Mouse (Mus musculus): ENCODE results near the gene Wdr48. TPM values are rescaled to one million over a fixed set of nuclear protein-coding genes. Genes with fewer than 3 reads are reported as not detected.

The Wdr48 gene
- total RNA-seq, 2 experiments from 2014 or later, result 79.3 to 85.8 TPM

GRCm38 (mm10) chr9:119950434-119950833 is 55.8 kb downstream of the Wdr48 start:
- Histone ChIP-seq H3K4me3 (no peak overlapping the region), H3K27ac (no peak overlapping the region)
- TF ChIP-seq CTCF (IDR thresholded peaks at IDR 0.05), result no peak
- intact Hi-C loops (cut with DNase I), result loop anchor here (5.0 kb wide), 1 partner anchor 132 kb away; no protein-coding TSS in a partner anchor
- no peak for DNase-seq (ENCODE audit: extremely low spot score in 1 of 2, low spot score in 2 of 2)

- intact Hi-C loops (cut with DNase I), result loop anchor here (5.0 kb wide), 1 partner anchor 131 kb away; no protein-coding TSS in a partner anchor
- H3K27ac ChIP-seq, result no peak overlapping the region
- TF ChIP-seq CTCF (IDR thresholded peaks at IDR 0.05), result no peak
- H3K4me3 ChIP-seq, result no peak overlapping the region
- DNase-seq (ENCODE audit: extremely low spot score in 1 of 2, low spot score in 2 of 2), result no peak
These were observed 56.7 kb downstream of the Wdr48 start for GRCm38 (mm10) chr9:119951388-119951787.

- Histone ChIP-seq H3K4me3 (no peak overlapping the region), H3K27ac (no peak overlapping the region)
- DNase-seq (ENCODE audit: extremely low spot score in 1 of 2, low spot score in 2 of 2), result no peak
- intact Hi-C loops (cut with DNase I), result no loop called here
- no peak for TF ChIP-seq CTCF (IDR thresholded peaks at IDR 0.05)
These were observed 64.2 kb downstream of the Wdr48 start for GRCm38 (mm10) chr9:119958835-119959234.

GRCm38 (mm10) chr9:119962216-119962615 is 67.5 kb downstream of the Wdr48 start:
- no peak for DNase-seq (ENCODE audit: extremely low spot score in 1 of 2, low spot score in 2 of 2)
- H3K4me3 ChIP-seq, result no peak overlapping the region
- intact Hi-C loops (cut with DNase I), result no loop called here
- TF ChIP-seq CTCF (IDR thresholded peaks at IDR 0.05), result no peak
- H3K27ac ChIP-seq, result no peak overlapping the region

GRCm38 (mm10) chr9:119962987-119963667 is 68.4 kb downstream of the Wdr48 start:
- intact Hi-C loops (cut with DNase I), result loop anchor here (1.0 kb wide), 1 partner anchor 48 kb away; no protein-coding TSS in a partner anchor
- no peak for DNase-seq (ENCODE audit: extremely low spot score in 1 of 2, low spot score in 2 of 2)
- peak; percentile 71 for TF ChIP-seq CTCF (IDR thresholded peaks at IDR 0.05)

GRCm38 (mm10) chr9:119964206-119964605 is 69.5 kb downstream of the Wdr48 start:
- no peak for TF ChIP-seq CTCF (IDR thresholded peaks at IDR 0.05)
- intact Hi-C loops (cut with DNase I), result no loop called here
- no peak overlapping the region for H3K27ac ChIP-seq
- DNase-seq (ENCODE audit: extremely low spot score in 1 of 2, low spot score in 2 of 2), result no peak
- H3K4me3 ChIP-seq, result no peak overlapping the region

More at GRCm38 (mm10) chr9:119962987-119963667, 68.4 kb downstream of the Wdr48 start:
- Histone ChIP-seq H3K4me3 (no peak overlapping the region), H3K27ac (no peak overlapping the region)

GRCm38 (mm10) chr9:119965186-119965585 is 70.5 kb downstream of the Wdr48 start:
- no peak for DNase-seq (ENCODE audit: extremely low spot score in 1 of 2, low spot score in 2 of 2)
- intact Hi-C loops (cut with DNase I), result no loop called here
- no peak overlapping the region for H3K4me3 ChIP-seq
- no peak overlapping the region for H3K27ac ChIP-seq
- TF ChIP-seq CTCF (IDR thresholded peaks at IDR 0.05), result no peak

GRCm38 (mm10) chr9:119966221-119966910 is 71.7 kb downstream of the Wdr48 start:
- DNase-seq (ENCODE audit: extremely low spot score in 1 of 2, low spot score in 2 of 2), result no peak
- intact Hi-C loops (cut with DNase I), result no loop called here
- Histone ChIP-seq H3K4me3 (no peak overlapping the region), H3K27ac (no peak overlapping the region)
- no peak for TF ChIP-seq CTCF (IDR thresholded peaks at IDR 0.05)

GRCm38 (mm10) chr9:119969811-119970210 is 75.1 kb downstream of the Wdr48 start:
- intact Hi-C loops (cut with DNase I), result no loop called here
- no peak overlapping the region for H3K4me3 ChIP-seq
- no peak for DNase-seq (ENCODE audit: extremely low spot score in 1 of 2, low spot score in 2 of 2)
- no peak for TF ChIP-seq CTCF (IDR thresholded peaks at IDR 0.05)
- H3K27ac ChIP-seq, result no peak overlapping the region

GRCm38 (mm10) chr9:119970221-119970620 is 75.5 kb downstream of the Wdr48 start:
- Histone ChIP-seq H3K27ac (no peak overlapping the region), H3K4me3 (no peak overlapping the region)
- DNase-seq (ENCODE audit: extremely low spot score in 1 of 2, low spot score in 2 of 2), result no peak
- TF ChIP-seq CTCF (IDR thresholded peaks at IDR 0.05), result peak; percentile 28
- intact Hi-C loops (cut with DNase I), result no loop called here

GRCm38 (mm10) chr9:119970763-119971656 is 76.3 kb downstream of the Wdr48 start:
- H3K4me3 ChIP-seq, result no peak overlapping the region
- no peak for TF ChIP-seq CTCF (IDR thresholded peaks at IDR 0.05)
- intact Hi-C loops (cut with DNase I), result no loop called here
- no peak for DNase-seq (ENCODE audit: extremely low spot score in 1 of 2, low spot score in 2 of 2)
- H3K27ac ChIP-seq, result peak overlapping the region; percentile 7; the same call in 1 of the 2 replicates

GRCm38 (mm10) chr9:119972166-119972565 is 77.5 kb downstream of the Wdr48 start:
- DNase-seq (ENCODE audit: extremely low spot score in 1 of 2, low spot score in 2 of 2), result no peak
- H3K27ac ChIP-seq, result no peak overlapping the region
- no peak for TF ChIP-seq CTCF (IDR thresholded peaks at IDR 0.05)
- intact Hi-C loops (cut with DNase I), result no loop called here
- H3K4me3 ChIP-seq, result no peak overlapping the region

Measured in left cerebral cortex, adult 2 months (tissue).